Mouse (Mus musculus) spleen, postnatal 14 days (tissue): ENCODE data around the gene Junb.

ENCODE experiments used
- DNase-seq, 2 experiments: peaks; one replicate each; pipeline ENCODE4 v3.0.0; 2021 to 2022; ENCODE audit warnings: low spot score in 2 of 2

The Junb gene

GRCm38 (mm10) chr8:84973079-84973478, 5.4 kb downstream of the Junb start:
- DNase-seq, result no peak

GRCm38 (mm10) chr8:84970913-84971312, 7.6 kb downstream of the Junb start:
- peak; percentile 62 to 65 for DNase-seq

- no peak for DNase-seq
Measured at GRCm38 (mm10) chr8:84970135-84970790, 8.3 kb downstream of the Junb start.

GRCm38 (mm10) chr8:84969241-84970134, 9.0 kb downstream of the Junb start, which contains the start of the genes Gm49661, Prdx2 and Rnaseh2a:
Gene Gm49661 (minus strand): TSS chr8:84969433.
Gene Prdx2 (plus strand): TSS chr8:84969587.
Gene Rnaseh2a (minus strand): TSS chr8:84969767.
- peak; percentile 72 to 77 for DNase-seq

GRCm38 (mm10) chr8:84968650-84969049, 9.9 kb downstream of the Junb start:
- no peak for DNase-seq

GRCm38 (mm10) chr8:84967532-84968304, 10.8 kb downstream of the Junb start:
- no peak for DNase-seq

DNA sequence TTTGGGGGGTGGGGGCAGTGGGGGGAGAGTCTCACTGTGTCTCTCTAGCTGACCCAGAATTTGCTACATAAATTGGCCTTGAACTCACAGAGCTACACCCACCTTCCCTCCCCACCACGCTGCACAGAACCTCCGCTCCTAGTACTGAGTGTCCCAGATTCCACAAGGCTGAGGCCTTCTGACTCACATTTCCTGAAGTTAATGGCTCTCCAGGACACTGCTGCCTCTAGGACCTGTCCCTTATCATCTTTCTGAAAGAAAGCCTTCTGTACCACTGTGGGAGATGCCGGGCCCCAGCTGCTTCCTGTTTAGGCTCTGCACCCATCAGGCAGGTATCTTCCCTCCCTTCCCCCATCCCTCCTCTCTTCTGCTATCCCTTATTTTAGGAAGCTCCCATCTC, 11.9 kb downstream of the Junb start:
- no peak for DNase-seq

GRCm38 (mm10) chr8:84965731-84966291, 12.7 kb downstream of the Junb start:
- peak; percentile 85 to 86 for DNase-seq

DNA sequence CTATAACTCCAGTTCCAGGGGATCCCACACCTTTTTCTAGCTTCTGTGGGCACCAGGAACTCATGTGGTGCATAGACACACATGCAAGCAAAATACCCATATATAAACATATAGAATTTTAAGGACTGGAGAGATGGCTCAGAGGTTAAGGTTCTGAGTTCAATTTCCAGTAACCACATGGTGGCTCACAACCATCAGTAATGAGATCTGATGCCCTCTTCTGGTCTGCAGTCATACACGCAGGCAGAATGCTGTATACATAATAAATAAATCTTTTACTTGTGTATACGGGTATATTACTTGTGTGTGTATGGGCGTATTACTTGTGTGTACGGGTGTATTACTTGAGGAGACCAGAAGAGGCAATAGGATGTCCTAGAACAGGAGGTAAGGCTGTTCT, 14.6 kb downstream of the Junb start:
- DNase-seq, result no peak

- no peak for DNase-seq
Measured at GRCm38 (mm10) chr8:84959811-84960210, 18.7 kb downstream of the Junb start.

DNA sequence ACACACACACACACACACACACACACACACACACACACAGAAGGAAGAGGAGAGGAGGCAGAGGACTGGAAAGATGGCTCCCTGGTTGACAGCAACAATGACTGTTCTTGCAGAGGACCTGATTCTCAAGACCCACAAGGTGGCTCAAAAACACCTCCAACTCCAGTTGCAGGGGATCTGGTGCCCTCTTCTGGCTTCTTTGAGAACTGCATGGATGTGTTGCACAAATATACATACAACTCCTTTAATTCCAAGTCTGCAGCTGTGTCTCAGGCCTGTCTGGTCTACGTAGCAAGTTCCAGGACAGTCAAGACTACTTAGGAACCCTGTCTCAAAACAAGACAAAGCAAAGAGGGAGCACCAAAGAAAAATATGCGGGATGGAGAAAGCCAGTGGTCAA, 21.8 kb downstream of the Junb start:
- peak in 1 of 2 experiments; percentile 77 for DNase-seq

GRCm38 (mm10) chr8:84952612-84953255, 25.8 kb downstream of the Junb start:
- DNase-seq, result peak in 1 of 2 experiments; percentile 24

DNA sequence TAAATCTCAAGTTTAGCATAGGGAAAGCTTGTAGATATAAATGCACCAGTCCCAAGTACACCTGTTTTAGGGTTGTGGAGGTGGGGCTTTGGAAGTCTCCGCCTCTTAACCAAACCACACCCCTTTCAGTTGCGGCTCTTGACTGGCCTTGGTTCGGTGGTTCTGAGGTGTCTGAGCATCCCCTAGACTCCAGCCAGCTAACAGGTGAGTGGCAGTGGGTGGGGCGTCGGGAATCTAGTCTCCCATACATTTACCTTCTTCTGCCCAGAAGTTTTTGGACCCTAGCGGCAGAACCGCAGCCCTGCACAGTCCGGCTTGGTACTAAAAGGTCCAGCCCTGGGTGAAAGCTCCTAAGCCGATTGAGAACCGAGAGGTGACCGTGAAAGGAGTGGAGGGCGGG, 28.8 kb downstream of the Junb start:
- DNase-seq, result no peak

DNA sequence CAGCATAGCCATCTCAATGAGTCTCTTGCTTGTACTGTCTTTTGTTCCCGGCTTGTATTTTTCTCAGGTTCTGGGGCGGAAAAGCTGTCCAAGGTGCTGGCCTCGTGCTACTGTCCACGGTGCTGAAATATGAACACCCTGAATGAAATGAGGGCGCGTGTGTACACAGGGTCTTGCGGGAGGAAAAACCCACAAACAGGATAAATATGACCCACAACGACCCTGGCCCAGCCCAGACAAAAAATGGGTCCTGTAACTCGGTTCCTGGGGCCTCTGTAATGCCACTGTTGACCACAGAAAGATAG, 31.3 kb downstream of the Junb start:
- no peak for DNase-seq

- no peak for DNase-seq
Measured at GRCm38 (mm10) chr8:84946528-84947240, 31.8 kb downstream of the Junb start, which contains the start of gene Rtbdn. Gene Rtbdn (plus strand): TSS chr8:84946991.

DNA sequence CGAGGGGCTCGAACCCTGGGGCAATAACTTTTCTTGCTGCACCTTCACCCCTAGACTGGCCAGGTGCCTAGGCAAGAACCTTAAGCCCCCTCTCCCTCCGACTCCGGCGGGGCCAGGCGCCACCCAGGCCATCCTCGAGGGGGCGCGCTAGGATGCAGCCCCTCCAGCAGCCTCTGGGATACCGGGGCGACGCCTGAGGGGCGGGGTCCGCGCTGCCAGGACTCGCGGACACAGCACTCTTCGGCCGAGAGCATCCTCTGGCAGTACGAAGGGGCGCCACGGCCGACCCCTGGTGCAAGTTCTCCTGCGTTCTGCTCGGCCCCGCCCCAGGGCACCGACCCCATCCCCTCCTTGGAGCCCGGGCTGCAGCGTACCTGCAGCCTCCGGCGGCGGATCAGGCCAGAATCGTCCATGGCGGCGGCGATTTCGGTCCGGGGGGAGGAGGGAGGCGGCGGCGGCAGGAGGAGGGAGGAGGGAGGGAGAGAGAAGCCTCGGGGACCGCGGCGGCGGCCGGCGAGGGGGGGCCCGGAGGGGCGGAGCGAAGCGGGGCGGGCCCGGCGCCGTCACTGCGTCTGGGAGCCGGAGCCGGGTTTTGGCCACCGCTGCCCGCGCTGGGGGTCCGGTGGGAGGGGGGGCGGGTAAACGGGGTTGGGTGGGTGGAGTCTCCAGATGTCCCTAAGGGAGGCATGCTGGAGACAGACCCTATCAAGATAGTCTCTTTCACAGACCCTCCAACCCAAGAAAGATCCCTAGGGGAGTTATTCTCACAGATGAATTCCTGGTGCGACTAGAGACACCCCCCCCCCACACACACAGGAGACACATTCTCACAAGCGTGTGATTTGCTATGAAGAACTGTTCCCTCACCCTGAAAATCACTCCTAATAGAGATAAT, 32.6 kb downstream of the Junb start:
- no peak for DNase-seq

DNA sequence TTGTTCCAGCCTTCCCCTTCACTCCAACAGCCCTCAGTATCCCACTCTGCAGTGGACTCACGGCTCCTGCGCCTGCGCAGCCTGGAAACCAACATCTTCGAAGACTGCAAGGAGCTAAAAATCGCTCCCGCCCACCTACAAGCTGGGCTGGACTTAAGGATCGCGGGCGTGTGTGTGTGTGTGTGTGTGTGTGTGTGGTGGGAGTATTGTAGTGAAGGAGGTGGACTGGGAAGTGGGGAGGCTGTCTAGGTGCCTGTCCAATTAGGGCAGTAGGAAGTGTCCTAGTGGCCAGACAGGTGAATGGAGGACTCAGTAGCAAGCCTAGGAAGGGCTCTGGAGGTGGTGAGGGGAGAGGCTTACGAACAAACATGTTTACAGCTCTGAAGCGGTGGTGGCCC, 33.3 kb downstream of the Junb start:
- no peak for DNase-seq

DNA sequence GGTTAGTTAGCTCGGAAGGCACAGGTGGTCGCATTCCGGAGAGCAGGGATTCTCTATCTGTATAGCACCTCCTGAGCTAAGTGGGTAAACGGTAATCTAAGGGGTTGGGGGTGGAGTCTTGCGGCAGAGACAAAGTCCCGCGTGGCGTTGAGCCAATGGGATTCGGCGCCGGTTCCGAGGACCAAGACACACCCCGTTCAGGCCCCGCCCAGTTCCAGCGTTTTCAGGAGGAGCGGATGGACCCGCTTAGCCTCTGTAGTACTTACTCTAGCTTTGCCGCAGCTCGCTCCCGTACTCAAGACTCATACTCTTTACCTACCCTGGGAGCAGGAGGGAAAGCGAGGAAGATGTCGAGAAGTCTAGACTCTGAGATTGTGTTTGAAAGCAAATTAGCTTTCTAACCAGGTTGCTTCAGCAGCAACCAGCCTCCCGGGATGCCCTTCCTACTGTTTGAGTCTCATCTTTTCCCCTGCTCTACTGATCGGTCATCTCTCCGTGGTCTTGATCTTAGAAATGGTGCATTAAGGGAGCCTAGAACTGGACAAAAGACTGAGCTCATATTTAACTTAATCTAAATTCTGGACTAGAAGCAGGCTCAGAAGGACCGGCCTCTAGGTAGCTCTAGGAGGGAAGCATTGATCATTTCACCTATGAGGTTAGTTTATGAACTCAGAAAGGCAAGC, 33.9 kb downstream of the Junb start:
- DNase-seq, result no peak

DNA sequence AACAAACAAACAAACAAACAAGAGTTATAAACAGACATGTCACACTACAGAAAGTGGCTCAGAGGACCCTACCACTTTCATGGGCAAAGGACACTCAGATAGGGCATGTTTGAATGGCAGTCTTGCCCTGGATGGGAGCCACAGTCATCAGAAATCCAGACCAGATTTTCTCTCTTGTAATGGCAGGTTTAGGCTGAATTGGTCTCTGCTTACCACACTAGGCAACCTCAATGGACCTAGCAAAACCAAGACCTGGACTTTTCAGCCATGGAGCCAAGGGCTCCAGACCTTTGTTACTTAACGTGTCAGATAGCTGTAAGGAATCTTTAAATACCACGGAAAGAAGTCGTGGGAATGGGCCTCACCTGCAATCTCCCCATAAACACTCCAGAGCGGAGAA, 34.8 kb downstream of the Junb start:
- DNase-seq, result no peak
